Mouse (Mus musculus) frontal cortex, postnatal 25 days (tissue): ENCODE measurements around the gene Mpig6b.

Experiments
- DNase-seq, 2 experiments: peaks; one replicate each; pipeline ENCODE4 v3.0.0; 2022; ENCODE audit warnings: low spot score in 2 of 2

Mpig6b gene

DNA sequence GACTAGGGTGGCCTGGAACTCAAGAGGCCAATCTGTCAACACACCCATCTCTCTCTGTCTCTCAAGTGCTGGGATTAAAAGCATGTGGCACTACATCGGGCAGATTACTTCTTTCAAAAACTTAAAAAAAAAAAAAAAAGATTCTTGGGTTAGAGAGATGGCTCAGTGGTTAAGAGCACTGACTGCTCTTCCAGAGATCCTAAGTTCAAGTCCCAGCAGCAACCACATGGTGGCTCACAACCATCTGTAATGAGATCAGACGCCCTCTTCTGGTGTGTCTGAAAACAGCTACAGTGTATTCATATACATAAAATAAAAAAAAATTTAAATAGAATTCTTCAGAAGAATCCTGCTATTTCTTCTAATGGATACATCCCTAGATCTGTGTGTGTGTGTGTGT is 22.2 kb upstream of the Mpig6b start:
- no peak for DNase-seq

DNA sequence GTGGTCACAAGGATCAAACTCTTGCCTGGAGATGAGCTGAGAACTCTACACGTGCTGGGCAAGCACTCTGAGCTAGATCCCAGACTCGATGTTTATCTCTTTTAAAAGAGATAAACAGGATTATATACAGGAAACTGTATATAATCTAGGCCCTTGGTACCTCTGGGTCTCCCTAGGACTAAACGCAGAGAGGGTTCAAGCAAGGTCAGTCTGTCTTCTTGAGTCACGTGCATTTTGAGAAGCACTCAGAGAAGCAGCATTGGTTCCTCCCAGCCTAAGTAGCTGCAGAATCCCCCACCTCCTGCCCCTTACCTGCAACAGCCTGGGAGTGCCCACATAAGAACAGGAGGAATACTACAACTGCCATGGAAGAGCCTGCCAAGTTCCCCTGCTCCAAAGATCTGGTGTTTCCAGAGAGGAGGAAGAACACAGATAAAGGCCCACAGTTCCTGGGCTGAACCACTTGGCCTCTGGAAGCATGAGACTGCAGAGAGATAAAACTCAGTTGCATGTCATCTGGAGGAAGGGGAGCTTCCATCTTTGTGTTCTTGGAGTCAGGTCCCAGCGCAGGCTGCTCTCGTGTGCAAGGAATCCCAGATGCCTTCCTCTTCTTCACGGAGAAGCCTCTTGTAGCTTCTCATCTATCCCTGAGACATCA is 19.4 kb upstream of the Mpig6b start, which contains the start of gene Ly6g6f:
Gene Ly6g6f, minus strand, starts transcription at position 403 of the 658 bp plus-strand sequence.
- no peak for DNase-seq

GRCm38 (mm10) chr17:35083929-35084497 is 18.0 kb upstream of the Mpig6b start:
- DNase-seq = no peak

DNA sequence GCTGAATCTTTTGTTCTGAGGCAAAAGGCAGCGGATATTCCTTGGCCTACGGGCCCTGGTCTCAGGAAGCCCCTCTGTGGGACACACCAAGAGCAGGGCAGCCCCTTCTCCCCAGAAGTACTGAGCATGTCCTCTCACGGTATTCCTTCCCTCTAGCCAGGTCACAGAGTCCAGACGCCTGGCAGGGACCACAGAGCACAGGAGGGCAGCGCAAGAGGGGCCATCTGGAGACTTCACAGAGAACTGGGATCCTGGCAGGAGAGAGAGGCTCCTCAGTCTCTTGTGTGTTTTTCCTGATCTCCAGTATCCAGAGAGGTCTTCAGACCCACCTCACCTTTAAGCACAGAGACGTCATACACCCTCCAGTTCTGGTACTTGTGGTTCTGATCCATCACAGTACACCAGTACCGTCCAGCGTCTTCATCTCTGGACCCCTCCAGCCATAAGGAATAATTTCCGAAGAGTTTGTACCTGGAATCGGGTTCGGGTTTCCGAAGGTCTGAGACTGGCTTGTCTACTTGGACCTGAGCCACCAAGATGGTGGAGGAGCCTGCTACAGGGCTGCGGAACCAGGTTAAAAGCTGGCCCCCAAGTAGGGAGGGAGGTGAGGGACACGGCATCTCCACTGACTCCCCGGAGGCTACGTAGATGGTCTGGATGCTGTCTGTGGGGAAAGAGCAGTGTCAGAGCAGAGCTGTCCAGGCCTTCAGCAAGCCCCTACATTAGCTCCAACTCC is 17.0 kb upstream of the Mpig6b start:
- no peak for DNase-seq

GRCm38 (mm10) chr17:35080710-35081109 is 14.7 kb upstream of the Mpig6b start:
- no peak for DNase-seq

DNA sequence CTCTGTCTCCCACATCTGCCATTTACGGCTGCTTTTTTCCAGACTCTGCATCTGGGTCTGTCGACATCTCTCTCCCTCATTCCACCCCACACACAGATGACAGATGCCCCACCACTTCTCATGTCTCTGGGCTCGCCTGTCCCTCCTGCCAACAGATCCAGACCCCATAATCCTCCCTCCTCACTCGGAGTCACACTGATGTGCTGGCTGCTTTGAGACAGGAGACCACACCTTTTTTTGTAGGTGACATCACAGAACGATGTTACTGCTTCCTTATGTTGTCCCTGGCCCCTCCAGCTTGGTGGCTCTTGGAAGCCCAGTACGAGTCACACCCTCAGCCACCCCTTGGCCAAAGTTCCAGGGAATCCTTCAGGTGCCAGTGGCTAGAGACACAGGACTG is 14.3 kb upstream of the Mpig6b start:
- DNase-seq = no peak

DNA sequence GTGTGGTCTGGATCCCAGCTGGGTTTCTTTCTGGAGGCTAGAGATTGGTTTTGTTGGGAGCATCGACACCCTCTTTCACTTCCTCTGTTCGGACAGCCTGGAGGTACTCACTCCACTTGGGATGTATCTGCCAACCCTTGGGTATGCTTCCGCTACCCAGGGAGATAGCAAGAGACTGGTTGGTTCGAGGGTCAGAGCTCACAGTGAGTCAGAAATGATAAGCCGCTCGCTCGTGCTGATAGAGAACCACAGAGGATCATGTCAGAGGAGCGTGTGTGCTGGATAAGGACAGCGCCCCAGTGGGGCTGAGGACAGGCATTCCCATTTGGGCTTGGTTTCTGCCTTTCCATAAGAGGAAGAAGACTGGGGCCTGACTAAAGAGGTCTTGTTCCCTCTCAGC is 13.8 kb upstream of the Mpig6b start:
- DNase-seq = no peak

- no peak for DNase-seq
Measured at GRCm38 (mm10) chr17:35077786-35078233, 11.8 kb upstream of the Mpig6b start, which contains the start of gene Ly6g6d. Ly6g6d (minus strand) TSS chr17:35078065.

GRCm38 (mm10) chr17:35077285-35077684 is 11.3 kb upstream of the Mpig6b start:
- no peak for DNase-seq

DNA sequence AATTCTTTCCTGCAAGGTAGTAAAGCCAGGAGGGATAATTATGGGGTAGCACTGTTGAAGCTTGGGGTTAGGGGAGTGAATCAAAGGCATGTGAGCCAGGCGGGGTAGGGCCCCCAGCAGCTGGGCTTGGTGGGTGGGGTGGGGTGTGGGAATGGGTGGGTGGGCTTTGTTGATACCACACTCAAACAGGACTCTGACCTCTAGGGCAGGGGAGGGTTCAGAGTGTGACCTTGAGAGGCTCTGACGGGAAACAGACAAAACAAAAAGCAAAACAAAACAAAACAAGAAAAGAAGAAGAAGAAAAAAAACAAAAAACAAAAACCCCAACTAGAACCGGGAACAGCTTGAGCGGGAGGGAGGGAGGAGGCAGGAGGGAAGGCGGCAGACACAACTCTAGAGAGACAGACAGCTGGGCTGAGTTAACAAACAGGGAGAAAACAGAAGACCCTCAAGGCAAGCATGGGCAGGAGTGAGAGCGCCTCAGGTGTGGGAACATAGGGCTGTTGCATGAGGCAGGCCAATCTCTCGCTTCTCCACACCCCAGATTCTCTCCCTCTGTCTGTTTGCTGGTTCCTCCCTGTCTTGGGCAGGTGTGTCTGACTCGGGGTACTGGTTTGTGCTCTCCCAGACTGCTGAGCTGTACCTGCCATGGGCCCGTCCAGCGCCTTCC is 10.7 kb upstream of the Mpig6b start, which contains the start of gene Ly6g6e:
Gene Ly6g6e, plus strand, starts transcription at position 396 of the 670 bp plus-strand sequence.
- DNase-seq = no peak

GRCm38 (mm10) chr17:35074097-35074496 is 8.1 kb upstream of the Mpig6b start:
- DNase-seq = no peak

DNA sequence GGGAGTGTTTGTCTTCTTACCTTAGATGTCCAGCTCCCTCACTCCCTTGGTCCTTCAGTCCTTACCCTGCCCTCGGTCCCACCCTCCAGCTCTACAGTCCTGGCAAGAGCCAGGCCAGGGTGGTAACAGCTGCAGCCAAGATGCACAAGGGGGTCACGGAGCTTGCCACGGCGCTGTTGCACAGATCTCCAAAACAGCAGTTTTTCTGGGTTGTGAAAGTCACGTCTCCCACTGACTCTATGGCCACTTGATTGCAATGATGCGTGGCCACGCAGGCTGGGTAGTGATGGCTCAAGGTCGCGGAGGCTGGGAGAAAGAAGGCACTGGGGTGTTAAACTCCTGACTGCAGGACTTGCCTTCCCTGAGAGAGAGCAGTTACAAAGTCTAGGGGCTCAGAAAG is 5.5 kb upstream of the Mpig6b start:
- no peak for DNase-seq

DNA sequence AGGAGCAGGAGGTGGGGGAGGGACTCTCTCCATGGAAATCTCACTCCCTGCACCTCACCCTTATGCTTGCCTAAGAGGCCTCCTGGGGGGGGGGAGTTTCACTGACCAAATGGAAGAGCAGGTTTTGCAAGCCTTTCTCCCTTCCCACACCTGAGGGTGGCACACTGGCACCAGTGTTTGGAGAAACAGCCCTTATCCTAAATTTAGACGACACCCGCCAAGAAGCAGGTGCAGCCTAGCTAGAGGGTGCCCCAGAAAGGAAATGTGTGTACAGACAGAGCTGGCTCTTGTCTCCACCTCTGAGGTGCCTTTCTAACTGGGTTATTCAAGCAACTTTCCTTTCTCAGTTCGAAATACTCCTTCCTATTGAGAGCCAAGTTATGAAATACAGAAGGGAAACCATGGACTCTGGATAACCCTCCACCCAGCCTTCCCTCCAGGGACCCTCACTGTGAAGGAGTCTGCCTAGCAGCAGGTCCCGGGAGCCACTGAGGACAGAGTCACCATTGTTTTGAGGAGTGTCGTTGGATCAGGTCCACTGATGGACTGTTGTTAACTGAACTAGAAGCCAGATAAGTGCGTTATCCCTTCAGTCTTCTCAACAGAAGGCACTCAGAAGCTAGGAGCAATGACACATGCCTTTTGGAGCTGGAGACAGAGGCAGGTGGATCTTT is 4.7 kb upstream of the Mpig6b start:
- no peak for DNase-seq

- no peak for DNase-seq
Measured at GRCm38 (mm10) chr17:35068213-35068914, 2.4 kb upstream of the Mpig6b start.

GRCm38 (mm10) chr17:35064951-35065947 is 735 bp downstream of the Mpig6b start, which contains the start of gene Ly6g6c:
Ly6g6c (plus strand) TSS chr17:35065388.
- no peak for DNase-seq

GRCm38 (mm10) chr17:35064378-35064877 is 1.6 kb downstream of the Mpig6b start:
- no peak for DNase-seq

DNA sequence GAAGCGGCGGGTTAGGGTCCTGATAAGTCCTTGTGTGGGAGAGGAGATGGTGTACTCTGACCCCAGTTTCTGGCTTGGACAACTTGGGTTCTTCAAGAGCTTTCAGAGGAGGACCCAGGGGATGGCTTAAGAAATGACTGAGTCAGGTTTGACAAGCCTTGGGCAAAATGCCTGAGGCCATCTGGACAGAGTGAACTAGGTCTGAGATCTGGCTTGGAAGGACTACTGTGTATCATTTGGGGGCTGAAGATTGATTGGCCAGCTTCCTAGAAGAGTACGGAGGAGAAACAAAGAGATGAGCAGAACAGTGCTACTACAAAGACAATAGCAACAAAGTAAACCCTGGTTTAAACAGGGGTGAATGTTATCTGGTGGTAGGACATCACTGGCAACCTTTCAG is 2.5 kb downstream of the Mpig6b start:
- no peak for DNase-seq

GRCm38 (mm10) chr17:35061299-35061698 is 4.7 kb downstream of the Mpig6b start:
- no peak for DNase-seq

DNA sequence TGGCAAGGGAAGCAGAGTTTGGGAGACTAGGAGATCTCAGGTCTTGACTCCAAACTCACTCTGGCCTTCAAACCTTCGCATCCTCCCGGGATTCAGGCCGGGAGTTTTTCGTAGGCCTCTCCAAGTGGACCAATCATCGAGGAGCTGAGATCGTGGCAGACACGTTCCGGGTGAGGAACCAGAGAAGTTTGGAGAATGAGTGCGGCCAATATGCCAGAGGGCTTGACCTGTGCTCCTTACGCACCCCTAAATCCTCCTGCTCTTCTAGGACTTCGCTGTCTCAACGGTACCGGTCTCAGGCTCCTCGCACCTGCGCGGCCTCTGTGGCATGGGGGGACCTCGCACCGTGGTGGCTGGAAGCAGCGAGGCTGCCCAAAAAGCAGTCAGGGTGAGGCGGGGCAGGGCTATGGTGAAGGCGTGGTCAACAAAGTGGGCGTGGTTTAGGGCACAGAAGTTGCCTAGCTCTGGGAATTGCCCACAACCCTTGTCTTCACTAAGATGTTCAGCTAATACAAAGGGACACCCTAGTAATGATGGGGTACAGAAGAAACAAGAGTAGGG is 5.2 kb downstream of the Mpig6b start:
- no peak for DNase-seq
